Mouse (Mus musculus) olfactory bulb, adult 2 months (tissue): ENCODE measurements around the gene Cep19. TPM values are rescaled to one million over a fixed set of nuclear protein-coding genes. Genes with fewer than 3 reads are reported as not detected.

Experiments
- H3K27ac ChIP-seq: fragments of 200-500 bp; 2 replicates; pipeline ENCODE4 v1.5.1; 2012; ENCODE audit warnings: low read depth, low read length; ENCODE audit not compliant: insufficient read depth
- H3K4me1 ChIP-seq: fragments of 200-500 bp; 2 replicates; pipeline ENCODE4 v1.6.1; 2012; ENCODE audit warnings: low read length; ENCODE audit not compliant: control insufficient read depth, insufficient read depth
- H3K4me3 ChIP-seq: fragments of 200-500 bp; 2 replicates; pipeline ENCODE4 v1.5.1; 2012; ENCODE audit warnings: mild to moderate bottlenecking, low read depth, low read length, moderate library complexity; ENCODE audit not compliant: insufficient read depth
- CTCF ChIP-seq: fragments of 200-500 bp; IDR thresholded peaks from 2 replicates; pipeline ENCODE4 v1.5.1; 2012; ENCODE audit warnings: low read depth, mild to moderate bottlenecking, low read length, moderate library complexity; ENCODE audit not compliant: insufficient read depth
- POLR2A ChIP-seq: fragments of 200-500 bp; IDR thresholded peaks from 2 replicates; pipeline ENCODE4 v1.6.1; 2012; ENCODE audit warnings: mild to moderate bottlenecking, low read depth, low read length, moderate library complexity; ENCODE audit not compliant: insufficient read depth
- WGBS: fragments of 180-500 bp; shearing (Covaris S2); methylation state at CpG from one replicate; pipeline ENCODE4 v1.1.7; 2018; 5-methylcytosine and 5-hydroxymethylcytosine counted together
- polyA plus RNA-seq: library from polyadenylated mRNA; stranded (reverse); fragments of >200 nt; gene quantifications from 2 replicates; pipeline ENCODE4 v1.2.4, GENCODE M21; 2012; ENCODE audit warnings: low replicate concordance; ENCODE audit not compliant: missing spikeins, insufficient read depth, insufficient read length

Gene Cep19
- polyA plus RNA-seq, 1 experiment: 179 TPM

DNA sequence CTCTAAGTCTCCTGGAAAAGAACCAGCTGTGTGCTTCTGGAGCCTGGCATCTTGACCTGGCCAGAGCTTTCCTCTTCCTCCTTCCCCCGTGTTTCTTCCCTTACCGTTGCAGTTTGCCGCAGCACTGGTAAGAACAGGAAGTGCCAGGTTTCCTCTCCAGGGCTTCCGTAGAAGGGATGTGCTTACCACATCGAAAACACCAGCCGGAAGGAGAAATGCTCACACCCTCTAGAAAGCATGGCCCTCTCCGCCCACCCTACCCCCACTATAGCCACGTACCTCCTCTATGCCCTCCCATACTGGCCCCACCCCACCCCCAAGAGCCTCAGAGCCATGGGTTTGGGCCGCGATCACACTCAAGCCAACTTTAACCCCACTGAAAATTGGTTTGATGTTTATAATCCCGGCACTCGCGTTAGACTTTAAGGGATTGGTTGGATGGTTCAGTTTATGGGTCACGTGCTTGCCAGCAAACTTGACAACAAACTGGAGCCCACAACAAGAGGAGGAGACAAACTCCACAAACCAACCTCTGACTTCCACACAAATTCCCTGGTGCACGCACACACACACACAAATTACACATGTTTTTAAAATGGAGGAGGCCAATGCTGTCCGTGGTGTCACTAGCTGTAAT, 30.7 kb downstream of the Cep19 start:
- no peak for TF ChIP-seq POLR2A
- TF ChIP-seq CTCF: no peak
- no peak overlapping the region for H3K27ac ChIP-seq
- H3K4me3 ChIP-seq: no peak overlapping the region
- no peaks in the 10 kb centered on the region for H3K4me1 ChIP-seq
- WGBS: 77% methylated on average over 16 of the region's 16 CpGs

DNA sequence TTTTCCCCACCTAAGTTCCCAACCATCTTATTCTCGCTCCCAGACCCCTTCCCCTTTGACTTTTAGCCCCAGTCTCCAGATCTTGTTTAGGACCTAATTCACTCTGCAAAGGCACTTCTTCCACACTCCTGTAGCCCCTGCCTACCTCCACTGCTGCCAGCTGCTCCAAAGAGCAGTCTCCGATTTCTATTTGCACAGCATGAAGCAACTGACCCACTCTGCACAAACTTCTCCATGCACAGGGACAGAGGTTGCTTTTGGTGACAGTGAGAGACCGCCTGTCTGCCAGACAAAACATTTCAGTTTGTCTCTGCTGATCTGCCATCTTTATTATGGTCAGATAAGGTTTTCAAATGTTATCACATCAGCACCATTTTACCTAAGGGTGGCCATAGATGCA, 33.5 kb downstream of the Cep19 start:
- 88% methylated on average over 3 of the region's 3 CpGs for WGBS
- Histone ChIP-seq H3K27ac (no peak overlapping the region), H3K4me3 (no peak overlapping the region), H3K4me1 (no peaks in the 10 kb centered on the region)
- TF ChIP-seq CTCF (no peak), POLR2A (no peak)

DNA sequence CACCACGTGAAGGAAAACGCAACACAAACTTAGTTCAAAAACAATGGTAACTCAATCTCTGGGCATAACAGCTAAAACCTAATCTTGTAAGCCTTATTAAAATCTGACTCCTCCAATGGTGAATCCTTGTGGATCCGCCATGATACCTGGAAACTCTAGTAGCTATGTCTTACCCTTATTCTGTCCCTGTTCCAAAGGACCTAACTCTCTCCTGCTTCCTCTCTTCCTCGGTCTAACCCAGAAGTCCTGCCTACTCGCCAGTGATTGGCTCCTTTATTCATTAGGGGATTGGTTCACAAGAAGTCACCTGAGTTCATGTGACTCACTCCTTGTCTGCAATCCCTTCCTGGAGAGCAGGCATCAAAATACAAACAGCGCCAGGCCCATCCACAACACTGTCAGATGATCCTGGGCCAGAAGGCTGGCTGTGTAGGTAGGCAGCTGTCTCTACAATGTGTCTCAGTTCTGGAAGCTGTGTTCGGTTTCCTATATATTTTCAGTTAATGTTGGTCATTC, 36.3 kb downstream of the Cep19 start:
- 85% methylated on average over 7 of the region's 7 CpGs for WGBS
- H3K4me3 ChIP-seq: no peak overlapping the region
- H3K27ac ChIP-seq: no peak overlapping the region
- no peak for TF ChIP-seq CTCF
- no peak for TF ChIP-seq POLR2A
- H3K4me1 ChIP-seq: no peaks in the 10 kb centered on the region

DNA sequence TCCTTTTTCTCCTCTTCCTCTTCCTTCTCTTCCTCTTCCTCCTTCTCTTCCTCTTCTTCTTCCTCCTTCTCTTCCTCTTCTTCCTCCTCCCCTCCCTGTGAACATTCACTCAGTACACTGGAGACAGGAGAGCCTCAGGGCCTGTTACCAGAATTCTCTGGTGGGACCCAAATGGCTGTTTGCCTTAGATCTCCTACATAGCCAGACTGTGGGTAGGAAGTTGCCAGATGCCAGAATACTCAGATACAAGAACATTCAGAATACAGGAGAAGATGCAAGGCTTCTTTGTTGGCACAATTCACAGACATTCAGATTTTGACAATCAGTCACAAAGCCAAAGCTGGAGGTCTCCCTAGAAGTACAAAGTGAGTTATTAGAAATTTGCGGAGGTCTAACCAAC, 39.4 kb downstream of the Cep19 start:
- Histone ChIP-seq H3K27ac (no peak overlapping the region), H3K4me3 (no peak overlapping the region), H3K4me1 (no peaks in the 10 kb centered on the region)
- 93% methylated on average over 1 of the region's 1 CpGs for WGBS
- TF ChIP-seq CTCF (no peak), POLR2A (no peak)

DNA sequence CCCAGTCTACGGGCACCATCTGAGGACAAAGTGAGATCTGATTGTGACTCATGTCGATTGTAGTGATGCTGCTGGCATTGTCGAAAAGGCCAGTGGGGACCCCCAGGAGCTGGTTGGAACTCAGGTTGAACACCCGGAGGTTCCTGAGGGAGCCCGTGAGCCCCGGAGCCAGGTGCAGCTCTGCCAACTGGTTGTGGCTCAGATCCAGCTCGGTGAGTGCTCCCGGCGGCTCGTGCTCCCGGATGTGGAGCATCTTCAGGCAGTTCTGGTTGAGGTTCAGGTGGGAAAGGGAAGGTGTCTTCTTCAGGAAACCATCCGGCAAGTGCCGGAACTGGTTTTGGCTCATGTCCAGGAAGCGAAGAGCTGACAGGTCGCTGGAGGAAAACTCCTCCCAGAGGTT, 44.2 kb downstream of the Cep19 start:
- 95% methylated on average over 15 of the region's 15 CpGs for WGBS
- Histone ChIP-seq H3K4me3 (no peak overlapping the region), H3K4me1 (no peaks in the 10 kb centered on the region), H3K27ac (no peak overlapping the region)
- no peak for TF ChIP-seq CTCF

DNA sequence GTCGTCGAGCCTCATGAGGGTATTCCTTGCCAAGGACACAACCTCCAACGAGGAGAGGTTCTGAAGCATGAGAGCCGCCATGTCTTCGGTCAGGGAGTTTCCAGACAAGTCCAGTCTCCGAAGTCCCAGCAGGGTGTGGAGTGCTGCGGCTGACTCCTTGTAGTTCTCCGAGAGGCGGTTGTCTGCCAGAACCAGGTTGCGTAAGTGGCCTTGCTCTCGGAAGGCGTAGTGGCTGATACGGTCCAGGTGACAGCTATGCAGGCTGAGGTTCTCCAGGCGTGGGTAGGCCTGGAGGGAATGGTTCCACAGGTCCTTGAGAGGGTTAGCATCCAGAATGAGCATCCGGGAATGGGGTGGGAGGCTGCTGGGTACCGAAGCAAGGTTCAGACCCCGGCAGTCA, 45.0 kb downstream of the Cep19 start:
- WGBS: 95% methylated on average over 17 of the region's 17 CpGs
- no peak overlapping the region for H3K27ac ChIP-seq
- H3K4me3 ChIP-seq: no peak overlapping the region
- H3K4me1 ChIP-seq: no peaks in the 10 kb centered on the region
- no peak for TF ChIP-seq POLR2A
- TF ChIP-seq CTCF: no peak

DNA sequence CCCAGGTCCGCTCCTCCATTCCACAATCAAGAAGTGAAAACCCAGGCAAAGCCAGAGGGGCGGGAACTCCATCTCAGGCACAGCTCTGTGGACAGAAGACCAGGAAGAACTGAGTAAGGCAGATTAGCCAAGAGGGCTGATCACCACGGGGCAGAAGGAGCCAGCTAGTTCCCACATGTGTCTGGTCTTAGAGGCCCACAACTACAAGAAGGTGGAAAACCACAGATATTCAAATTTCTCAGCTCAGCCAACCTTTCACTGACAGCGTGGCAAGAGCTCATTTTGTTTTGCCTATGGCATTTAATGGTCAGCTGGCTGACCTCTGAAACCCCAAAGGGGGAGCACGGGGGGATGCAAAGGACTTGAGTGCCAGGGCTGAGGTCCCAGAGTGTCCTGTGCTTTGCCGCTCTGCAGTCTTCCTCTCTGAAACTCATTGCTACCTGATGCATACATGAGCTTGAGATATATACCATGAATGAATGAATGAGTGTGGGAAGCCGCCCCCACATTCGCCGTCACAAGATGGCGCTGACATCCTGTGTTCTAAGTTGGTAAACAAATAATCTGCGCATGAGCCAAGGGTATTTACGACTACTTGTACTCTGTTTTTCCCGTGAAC, 48.1 kb downstream of the Cep19 start:
- 60% methylated on average over 11 of the region's 13 CpGs for WGBS
- H3K27ac ChIP-seq: no peak overlapping the region
- TF ChIP-seq POLR2A (no peak), CTCF (no peak)
- no peaks in the 10 kb centered on the region for H3K4me1 ChIP-seq
- no peak overlapping the region for H3K4me3 ChIP-seq

DNA sequence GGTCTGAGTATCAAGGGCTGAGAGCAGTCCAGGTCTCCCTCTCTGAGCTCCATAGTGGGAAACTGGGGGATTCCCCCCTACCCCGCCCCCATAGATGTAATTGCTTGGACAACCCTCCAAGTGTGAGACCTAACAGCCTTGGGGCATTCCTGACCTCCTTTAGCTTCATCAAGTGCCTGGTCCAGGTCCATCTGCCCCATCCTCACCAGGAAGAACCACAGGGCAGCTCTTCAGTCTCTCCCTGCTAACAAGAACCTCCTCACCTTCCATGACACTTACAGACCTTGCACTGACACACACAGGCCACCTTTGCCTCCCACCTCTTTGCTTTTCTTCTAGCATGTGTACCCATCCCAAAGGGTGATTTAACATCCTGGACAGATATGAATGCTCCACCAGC, 54.4 kb downstream of the Cep19 start:
- no peak for TF ChIP-seq CTCF
- no peak for TF ChIP-seq POLR2A
- Histone ChIP-seq H3K27ac (no peak overlapping the region), H3K4me1 (peaks cover 4% of the 10 kb centered on the region; the same call in 1 of the 2 replicates), H3K4me3 (no peak overlapping the region)
- WGBS: 80% methylated on average over 1 of the region's 1 CpGs

DNA sequence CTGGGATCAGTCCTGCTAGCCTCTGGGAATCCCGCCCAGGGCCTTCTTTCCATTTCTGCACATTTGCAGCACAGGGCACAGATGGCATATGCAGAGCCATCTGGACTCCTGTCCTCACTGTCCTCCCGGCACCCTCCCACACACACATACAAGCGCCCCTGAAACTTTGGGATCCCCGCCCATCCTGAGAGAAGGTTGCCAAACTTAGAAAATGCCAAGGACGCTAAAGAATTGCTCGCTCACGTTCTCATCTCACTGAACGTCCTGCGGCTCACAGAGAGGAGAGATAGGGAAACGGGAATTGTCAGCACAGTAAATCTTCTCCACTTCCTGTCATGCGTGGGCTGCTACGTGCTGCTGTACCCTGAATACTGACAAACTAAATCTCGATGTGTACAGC, 54.8 kb downstream of the Cep19 start:
- H3K27ac ChIP-seq: no peak overlapping the region
- H3K4me1 ChIP-seq: peaks cover 4% of the 10 kb centered on the region; the same call in 1 of the 2 replicates
- H3K4me3 ChIP-seq: no peak overlapping the region
- no peak for TF ChIP-seq CTCF
- TF ChIP-seq POLR2A: no peak
- WGBS: 58% methylated on average over 13 of the region's 13 CpGs
